ENCODE assay signal across 8 mouse cellular contexts in the genomic region with DNA sequence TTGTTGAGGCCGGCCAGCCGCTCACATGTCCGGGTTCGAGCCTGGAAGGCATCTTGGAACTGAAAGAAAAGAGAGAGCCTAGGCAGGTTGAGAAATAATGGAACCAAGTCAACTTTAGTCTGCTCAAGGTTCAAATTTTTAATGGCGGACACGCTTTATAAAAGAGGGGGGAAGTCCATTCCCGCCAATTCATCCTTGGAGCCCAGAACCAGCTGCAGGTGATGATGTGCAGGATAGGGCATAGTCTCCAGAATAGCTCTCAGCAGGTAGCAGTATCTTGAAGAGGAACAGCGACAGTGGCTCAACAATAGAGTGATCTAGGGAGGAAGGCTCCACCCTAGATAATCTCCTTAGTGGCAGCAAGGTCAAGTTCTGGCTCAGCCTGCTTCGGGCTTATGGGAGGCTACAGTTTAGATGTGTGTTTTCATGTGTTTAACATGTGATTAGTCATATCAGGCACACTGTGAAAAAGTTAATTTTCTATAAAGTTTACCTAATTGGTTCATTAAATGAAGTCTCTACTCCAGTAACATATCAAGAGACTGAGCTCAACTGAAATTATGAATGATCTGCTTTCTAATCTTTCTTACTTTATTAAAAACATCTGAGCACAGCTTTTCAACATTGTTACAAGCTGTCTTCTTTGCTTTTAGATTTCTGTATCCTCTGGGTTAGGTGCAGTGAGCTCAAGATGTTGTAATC. TPM values are rescaled to one million over a fixed set of nuclear protein-coding genes. Genes with fewer than 3 reads are reported as not detected.
DNase-seq lines count a peak whose midpoint lies in the region; ATAC-seq and TF ChIP-seq lines count a peak whose summit lies in the region.
"Not testable (repeated sequence)": the region's sequence is repeated elsewhere in the genome, so short reads cannot be mapped to it uniquely, and the experiment has no call there.

Gene Actl6a (plus strand): TSS at position 652 of the 702 bp plus-strand sequence.

- H3K9ac ChIP-seq in liver, adult 2 months (ENCODE audit: low read depth, low read length); midbrain, embryonic 12.5 days (replicated peaks): not testable (repeated sequence)

- H3K27me3 ChIP-seq in hindbrain, embryonic 10.5 days (ENCODE audit: insufficient read depth, poor library complexity, severe bottlenecking); liver, adult 2 months (ENCODE audit: control insufficient read depth, insufficient read depth, low read length); midbrain, embryonic 12.5 days: not testable (repeated sequence)

- H3K79me2 ChIP-seq in liver, adult 2 months (ENCODE audit: control insufficient read depth, insufficient read depth, low read length) = not testable (repeated sequence)

- not testable (repeated sequence) for H3K4me2 ChIP-seq in midbrain, embryonic 12.5 days (replicated peaks)

- WGBS in hindbrain, embryonic 10.5 days = 83% methylated on average over 9 of the region's 9 CpGs
- 78% methylated on average over 9 of the region's 9 CpGs for WGBS in liver, adult 2 months
- 81% methylated on average over 9 of the region's 9 CpGs for WGBS in midbrain, embryonic 12.5 days

- not testable (repeated sequence) for H3K4me3 ChIP-seq in embryonic fibroblast, embryonic 13.5 days (ENCODE audit: insufficient read depth, low read length); hindbrain, embryonic 10.5 days; layer of hippocampus, adult 2 months; liver, adult 2 months (ENCODE audit: insufficient read depth, low read depth, low read length); midbrain, embryonic 12.5 days

- not testable (repeated sequence) for ATAC-seq in midbrain, embryonic 12.5 days (ENCODE audit: low FRiP score, low read depth)

- TF ChIP-seq CTCF in embryonic fibroblast, embryonic 13.5 days (IDR thresholded peaks at IDR 0.05; ENCODE audit: borderline replicate concordance, insufficient read depth, low read length); layer of hippocampus, adult 2 months (conservative IDR thresholded peaks at IDR 0.05); liver, adult 2 months (IDR thresholded peaks at IDR 0.05; ENCODE audit: low read depth, low read length): not testable (repeated sequence)

- not testable (repeated sequence) for TF ChIP-seq POLR2A in embryonic fibroblast, embryonic 13.5 days (IDR thresholded peaks at IDR 0.05; ENCODE audit: low read depth, low read length); liver, adult 2 months (IDR thresholded peaks at IDR 0.05; ENCODE audit: extremely low read depth, insufficient read depth, low read length)

- not testable (repeated sequence) for H3K36me3 ChIP-seq in hindbrain, embryonic 10.5 days; liver, adult 2 months (ENCODE audit: control insufficient read depth, insufficient read depth, low read length); midbrain, embryonic 12.5 days

- not testable (repeated sequence) for H3K4me1 ChIP-seq in embryonic fibroblast, embryonic 13.5 days (ENCODE audit: control insufficient read depth, insufficient read depth, low read length); liver, adult 2 months (ENCODE audit: control insufficient read depth, insufficient read depth, low read length); midbrain, embryonic 12.5 days
- peaks cover 12% of the 10 kb centered on the region for H3K4me1 ChIP-seq in hindbrain, embryonic 10.5 days (replicated peaks)

- not testable (repeated sequence) for H3K27ac ChIP-seq in embryonic fibroblast, embryonic 13.5 days (ENCODE audit: insufficient read depth, low read length); hindbrain, embryonic 10.5 days; layer of hippocampus, adult 2 months; liver, adult 2 months (replicated peaks; ENCODE audit: insufficient read depth, low read depth, low read length); midbrain, embryonic 12.5 days (replicated peaks)

- H3K9me3 ChIP-seq in hindbrain, embryonic 10.5 days; midbrain, embryonic 12.5 days: not testable (repeated sequence)

- not testable (repeated sequence) for DNase-seq in adrenal gland, adult 2 months; gonadal fat pad, adult 2 months (ENCODE audit: low read depth); hindbrain, embryonic 10.5 days (ENCODE audit: low spot score); layer of hippocampus, adult 2 months (ENCODE audit: low spot score in 2 of 2); liver, adult 2 months (ENCODE audit: extremely low read depth, low read depth, low spot score)
- peak; percentile 5 for DNase-seq in testis, postnatal 10 days (ENCODE audit: low spot score)

RNA-seq across cellular contexts. Expression of gene Actl6a, which starts in this region (rescaled TPM):
- total RNA-seq in adrenal gland, adult 2 months (2021) = 10 to 100 TPM; 40.5 to 46.7 TPM
- 10.5 and 12.6 TPM in 2 replicates for polyA plus RNA-seq in adrenal gland, adult 2 months (2012; rRNA removed)
- 51.3 and 62.1 TPM in 2 replicates for polyA plus RNA-seq in embryonic fibroblast, embryonic 13.5 days (2011; ENCODE audit: insufficient read length, low read depth, missing spikeins)
- polyA plus RNA-seq in gonadal fat pad, adult 2 months (2012; rRNA removed) = 24.3 and 25.5 TPM in 2 replicates
- polyA plus RNA-seq in hindbrain, embryonic 10.5 days (2016; fragmentation: Nextera tagmentation; extraction: Ambion mirVana) = 244 and 272 TPM in 2 replicates
- 10 to 100 TPM; 19.2 to 20.4 TPM for total RNA-seq in layer of hippocampus, adult 2 months (2021)
- 16.3 and 17.1 TPM in 2 replicates for total RNA-seq in liver, adult 2 months (2014; rRNA removed)
- 8.9 and 10.6 TPM in 2 replicates for polyA plus RNA-seq in liver, adult 2 months (2012; rRNA removed)
- 203 and 222 TPM in 2 replicates for polyA plus RNA-seq in midbrain, embryonic 12.5 days (2016; fragmentation: Nextera tagmentation; extraction: Ambion mirVana)
